Mouse (Mus musculus) E14TG2a.4 (cell line): ENCODE results near the gene Itpr2.

Source experiments
- H3K27me3 ChIP-seq: 2 replicates; pipeline ENCODE4 v1.6.1; 2014; ENCODE audit warnings: low read length, control low read depth; ENCODE audit not compliant: insufficient read depth
- H3K36me3 ChIP-seq: 2 replicates; pipeline ENCODE4 v1.6.1; 2014; ENCODE audit warnings: low read length, control low read depth; ENCODE audit not compliant: insufficient read depth
- H3K4me1 ChIP-seq: replicated peaks from 2 replicates; pipeline ENCODE4 v1.6.1; 2014; ENCODE audit warnings: low read depth, low read length, control low read depth
- H3K4me3 ChIP-seq: replicated peaks from 2 replicates; pipeline ENCODE4 v1.5.1; 2014; ENCODE audit warnings: mild to moderate bottlenecking, low read length
- H3K9me3 ChIP-seq: 2 replicates; pipeline ENCODE4 v1.6.1; 2014; ENCODE audit warnings: low read length, control low read depth
- CTCF ChIP-seq: conservative IDR thresholded peaks from 2 replicates; pipeline ENCODE4 v1.5.1; 2014; ENCODE audit warnings: low read length
- NANOG ChIP-seq: IDR thresholded peaks from 2 replicates; pipeline ENCODE4 v1.6.1; 2014; ENCODE audit warnings: borderline replicate concordance, low read length, mixed read lengths
- POU5F1 ChIP-seq: IDR thresholded peaks from 2 replicates; pipeline ENCODE4 v1.6.1; 2014; ENCODE audit warnings: low read length, borderline replicate concordance

Gene Itpr2

GRCm38 (mm10) chr6:146515936-146516335 lies 13.9 kb upstream of the Itpr2 start:
- Histone ChIP-seq H3K4me3 (no peak overlapping the region), H3K9me3 (no peaks in the 10 kb centered on the region), H3K27me3 (no peaks in the 10 kb centered on the region), H3K4me1 (no peaks in the 10 kb centered on the region), H3K36me3 (no peaks in the 10 kb centered on the region)
- TF ChIP-seq NANOG (no peak), CTCF (no peak), POU5F1 (no peak)

- Histone ChIP-seq H3K9me3 (no peaks in the 10 kb centered on the region), H3K36me3 (no peaks in the 10 kb centered on the region), H3K27me3 (no peaks in the 10 kb centered on the region), H3K4me3 (no peak overlapping the region), H3K4me1 (no peaks in the 10 kb centered on the region)
- TF ChIP-seq POU5F1 (no peak), NANOG (no peak), CTCF (no peak)
Observed at GRCm38 (mm10) chr6:146514531-146514948, 12.5 kb upstream of the Itpr2 start.

- Histone ChIP-seq H3K27me3 (no peaks in the 10 kb centered on the region), H3K4me3 (no peak overlapping the region), H3K4me1 (no peaks in the 10 kb centered on the region), H3K36me3 (no peaks in the 10 kb centered on the region), H3K9me3 (no peaks in the 10 kb centered on the region)
- TF ChIP-seq CTCF = no peak
- no peak for TF ChIP-seq POU5F1
- no peak for TF ChIP-seq NANOG
Observed at GRCm38 (mm10) chr6:146513899-146514298, 11.9 kb upstream of the Itpr2 start.

- H3K4me1 ChIP-seq = no peaks in the 10 kb centered on the region
- TF ChIP-seq NANOG = no peak
- TF ChIP-seq CTCF = no peak
- TF ChIP-seq POU5F1 = no peak
- H3K27me3 ChIP-seq = no peaks in the 10 kb centered on the region
- H3K36me3 ChIP-seq = no peaks in the 10 kb centered on the region
- no peaks in the 10 kb centered on the region for H3K9me3 ChIP-seq
- no peak overlapping the region for H3K4me3 ChIP-seq
Observed at GRCm38 (mm10) chr6:146513384-146513783, 11.4 kb upstream of the Itpr2 start.

GRCm38 (mm10) chr6:146511511-146511910 lies 9.5 kb upstream of the Itpr2 start:
- Histone ChIP-seq H3K9me3 (no peaks in the 10 kb centered on the region), H3K27me3 (no peaks in the 10 kb centered on the region), H3K4me3 (no peak overlapping the region), H3K36me3 (no peaks in the 10 kb centered on the region), H3K4me1 (no peaks in the 10 kb centered on the region)
- TF ChIP-seq CTCF = no peak
- no peak for TF ChIP-seq NANOG
- TF ChIP-seq POU5F1 = no peak

GRCm38 (mm10) chr6:146509891-146510290 lies 7.9 kb upstream of the Itpr2 start:
- no peak overlapping the region for H3K4me3 ChIP-seq
- H3K9me3 ChIP-seq = no peaks in the 10 kb centered on the region
- H3K4me1 ChIP-seq = no peaks in the 10 kb centered on the region
- no peaks in the 10 kb centered on the region for H3K36me3 ChIP-seq
- TF ChIP-seq CTCF = no peak
- TF ChIP-seq POU5F1 = no peak
- no peak for TF ChIP-seq NANOG
- H3K27me3 ChIP-seq = no peaks in the 10 kb centered on the region

GRCm38 (mm10) chr6:146504459-146504858 lies 2.4 kb upstream of the Itpr2 start:
- peaks cover 49% of the 10 kb centered on the region for H3K27me3 ChIP-seq
- TF ChIP-seq CTCF (no peak), NANOG (no peak), POU5F1 (no peak)
- no peaks in the 10 kb centered on the region for H3K36me3 ChIP-seq
- H3K9me3 ChIP-seq = no peaks in the 10 kb centered on the region
- H3K4me1 ChIP-seq = peaks cover 10% of the 10 kb centered on the region
- no peak overlapping the region for H3K4me3 ChIP-seq

GRCm38 (mm10) chr6:146502856-146503255 lies 833 bp upstream of the Itpr2 start:
- TF ChIP-seq CTCF = no peak
- no peak for TF ChIP-seq NANOG
- no peak for TF ChIP-seq POU5F1
- no peaks in the 10 kb centered on the region for H3K36me3 ChIP-seq
- peaks cover 49% of the 10 kb centered on the region for H3K27me3 ChIP-seq
- no peak overlapping the region for H3K4me3 ChIP-seq
- no peaks in the 10 kb centered on the region for H3K9me3 ChIP-seq
- H3K4me1 ChIP-seq = peaks cover 10% of the 10 kb centered on the region

GRCm38 (mm10) chr6:146501316-146501865 lies 632 bp downstream of the Itpr2 start:
- TF ChIP-seq CTCF (no peak), POU5F1 (no peak), NANOG (no peak)
- H3K4me1 ChIP-seq = peaks cover 10% of the 10 kb centered on the region
- H3K36me3 ChIP-seq = no peaks in the 10 kb centered on the region
- H3K27me3 ChIP-seq = peaks cover 49% of the 10 kb centered on the region
- H3K4me3 ChIP-seq = peak overlapping the region; percentile 86
- H3K9me3 ChIP-seq = no peaks in the 10 kb centered on the region
